Mouse (Mus musculus): Measurements from ENCODE around the gene Adgrl2.

DNA sequence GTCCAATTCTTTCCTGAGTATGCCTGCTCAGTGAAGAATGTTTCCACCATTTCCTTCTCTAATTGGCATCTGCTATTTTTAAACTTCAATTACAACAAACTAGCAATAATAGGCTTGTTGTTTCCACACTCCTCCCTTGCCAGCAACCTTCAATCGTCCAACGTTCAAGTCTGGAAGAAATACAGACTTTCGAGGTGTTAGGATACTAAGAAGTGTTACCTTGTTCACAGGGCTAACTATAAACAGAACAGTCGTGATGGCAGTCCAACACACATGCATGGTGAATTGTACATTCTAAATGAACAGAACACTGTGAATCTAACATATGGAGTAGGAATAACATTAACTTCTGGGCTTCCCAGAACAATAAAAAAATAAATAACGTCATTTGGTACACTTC, 117.8 kb downstream of the Adgrl2 start:
- no peak for TF ChIP-seq CTCF (IDR thresholded peaks at IDR 0.05; ENCODE audit: control insufficient read depth, insufficient read depth, low read length)
- no peak for TF ChIP-seq POLR2A (IDR thresholded peaks at IDR 0.05; ENCODE audit: borderline replicate concordance, control insufficient read depth, low read depth, low read length)

Measured in bone marrow, adult 2 months (tissue).